Mouse (Mus musculus) embryonic facial prominence, embryonic 13.5 days (tissue): ENCODE measurements at regions not wholly inside any gene's neighbourhood (a gene's known extent, or its start where the extent isn't known, plus 50 kb on each side); places are given as distances from the start of the nearest gene placed in this dataset.

ENCODE experiments used
- ATAC-seq: fragments of 200-750 bp; cut with Nextera tagmentation; 2 replicates; pipeline ENCODE4 v1.8.0; 2017; ENCODE audit warnings: low read depth; ENCODE audit not compliant: insufficient number of reproducible peaks, insufficient read depth, low FRiP score, low TSS enrichment
- H3K27ac ChIP-seq: fragments of 300-500 bp; sonication (generic); 2 replicates; pipeline ENCODE4 v1.5.1; 2015; ENCODE audit warnings: moderate library complexity, mild to moderate bottlenecking, inconsistent platforms
- H3K27me3 ChIP-seq: fragments of 300-500 bp; sonication (generic); 2 replicates; pipeline ENCODE4 v1.6.1; 2015; ENCODE audit warnings: mild to moderate bottlenecking, inconsistent platforms
- H3K36me3 ChIP-seq: fragments of 300-500 bp; sonication (generic); 2 replicates; pipeline ENCODE4 v1.6.1; 2015; ENCODE audit warnings: mild to moderate bottlenecking, inconsistent platforms
- H3K4me1 ChIP-seq: fragments of 300-500 bp; sonication (generic); 2 replicates; pipeline ENCODE4 v1.6.1; 2015; ENCODE audit warnings: inconsistent platforms
- H3K4me2 ChIP-seq: fragments of 300-500 bp; sonication (generic); 2 replicates; pipeline ENCODE4 v1.6.1; 2015; ENCODE audit warnings: moderate library complexity, mild to moderate bottlenecking, inconsistent platforms
- H3K4me3 ChIP-seq: fragments of 300-500 bp; sonication (generic); 2 replicates; pipeline ENCODE4 v1.5.1; 2015; ENCODE audit warnings: mild to moderate bottlenecking, inconsistent platforms
- H3K9ac ChIP-seq: fragments of 300-500 bp; sonication (generic); 2 replicates; pipeline ENCODE4 v1.6.1; 2015; ENCODE audit warnings: mild to moderate bottlenecking, inconsistent platforms
- H3K9me3 ChIP-seq: fragments of 300-500 bp; sonication (generic); 2 replicates; pipeline ENCODE4 v1.6.1; 2016; ENCODE audit warnings: inconsistent platforms
- WGBS: fragments of 180-500 bp; shearing (Covaris S2); methylation state at CpG from one replicate; pipeline ENCODE4 v1.1.7; 2015; ENCODE audit warnings: mixed read lengths; 5-methylcytosine and 5-hydroxymethylcytosine counted together

DNA sequence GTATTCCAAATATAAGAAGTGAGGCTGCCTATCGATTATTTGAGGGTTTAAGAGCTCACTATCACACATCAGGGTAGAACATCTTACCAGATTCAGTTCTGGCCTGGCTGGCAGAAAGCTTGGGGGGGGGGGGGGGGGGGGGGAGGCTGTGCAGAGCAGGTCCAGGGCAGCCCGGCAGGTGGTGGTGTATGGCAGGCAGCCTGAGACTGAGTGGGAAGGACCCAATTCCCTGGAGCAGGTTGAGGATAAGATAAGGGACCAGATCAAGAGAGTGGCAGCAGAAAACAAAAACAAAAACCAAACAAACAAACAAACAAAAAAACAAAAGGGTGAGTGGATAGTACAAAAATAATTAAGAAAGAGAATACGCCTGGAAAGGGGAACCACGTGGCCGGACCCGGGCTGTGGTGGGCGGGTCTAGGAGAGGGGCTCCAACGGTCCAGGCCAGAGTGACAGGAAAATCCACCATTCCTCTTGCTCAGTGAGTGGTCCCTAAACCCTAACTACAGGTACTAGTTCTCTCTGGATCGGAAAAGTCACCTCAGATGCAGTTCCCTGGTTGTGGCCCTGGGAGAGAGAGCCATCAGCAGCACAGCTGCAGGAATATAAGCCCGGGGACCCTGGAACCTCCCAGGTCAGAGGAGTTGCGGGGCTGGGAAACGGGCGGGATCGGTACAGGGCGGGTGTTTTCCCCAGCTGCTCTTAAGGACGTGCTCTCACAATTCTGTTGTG is 73.3 kb downstream of the Vmn2r112 start:
- Histone ChIP-seq H3K9me3 (no peaks in the 10 kb centered on the region), H3K4me1 (no peaks in the 10 kb centered on the region), H3K27me3 (no peaks in the 10 kb centered on the region), H3K4me2 (peak overlapping the region; percentile 57), H3K27ac (no peak overlapping the region), H3K36me3 (no peaks in the 10 kb centered on the region), H3K9ac (0 out of 2 replicates have a peak overlapping the region, but pooled peaks have one; percentile 46), H3K4me3 (peak overlapping the region; percentile 44)
- 22% methylated on average over 16 of the region's 16 CpGs for WGBS
- no peak for ATAC-seq
